ENCODE assay signal across 17 mouse cellular contexts in genomic region chr12:102947826-102948225, GRCm38 (mm10). TPM values are rescaled to one million over a fixed set of nuclear protein-coding genes. Genes with fewer than 3 reads are reported as not detected.
DNase-seq lines count a peak whose midpoint lies in the region; ATAC-seq and TF ChIP-seq lines count a peak whose summit lies in the region.
"Had no signal": no experiment of that assay in that cellular context is flagged by ENCODE, and none has a peak within 500 bp of the region (broad histone marks: within the 10 kb centered on the region; RNA-seq: fewer than 3 reads in every experiment).

No protein-coding gene starts in this region.

- no peak for TF ChIP-seq CTCF in lung, embryonic 14.5 days (IDR thresholded peaks at IDR 0.05; ENCODE audit: low read depth)

- peaks cover 13% of the 10 kb centered on the region for H3K27me3 ChIP-seq in lung, embryonic 14.5 days (ENCODE audit: insufficient read depth, low read length)
- H3K27me3 ChIP-seq in midbrain, embryonic 11.5 days (ENCODE audit: control insufficient read depth, insufficient read depth, low read length), result no peaks in the 10 kb centered on the region

- H3K4me2 ChIP-seq in lung, embryonic 14.5 days, result no peak overlapping the region
- H3K4me2 ChIP-seq in midbrain, embryonic 11.5 days, result no peak overlapping the region

- H3K36me3 ChIP-seq in lung, embryonic 14.5 days (ENCODE audit: insufficient read depth), result no peaks in the 10 kb centered on the region
- H3K36me3 ChIP-seq in midbrain, embryonic 11.5 days (ENCODE audit: control insufficient read depth, insufficient read depth, low read length), result no peaks in the 10 kb centered on the region
- H3K36me3 ChIP-seq: limb, embryonic 15.5 days had no signal

- H3K27ac ChIP-seq in lung, embryonic 14.5 days (ENCODE audit: low read depth), result no peak overlapping the region
- no peak overlapping the region for H3K27ac ChIP-seq in midbrain, embryonic 11.5 days (ENCODE audit: low read depth, low read length)
- H3K27ac ChIP-seq: limb, embryonic 15.5 days had no signal

- no peak overlapping the region for H3K4me3 ChIP-seq in lung, embryonic 14.5 days (ENCODE audit: low read depth, low read length)
- no peak overlapping the region for H3K4me3 ChIP-seq in midbrain, embryonic 11.5 days (ENCODE audit: low read depth, low read length)

- DNase-seq in cerebellum, adult 9-11 months, result peak; percentile 10
- no peak for DNase-seq in cerebellum, adult 11 months
- peak; percentile 41 for DNase-seq in lung, embryonic 14.5 days
- DNase-seq in lung, postnatal 10 days, result no peak
- DNase-seq in midbrain, embryonic 11.5 days (ENCODE audit: low spot score, missing footprints), result peak; percentile 54
- DNase-seq in retina, postnatal 1 day, result peak; percentile 19
- DNase-seq in thymus, adult 18-20 months, result no peak
- DNase-seq in adrenal gland, adult 2 months, result no peak
- DNase-seq: cerebellum, postnatal 25 days had no signal

- no peak overlapping the region for H3K9ac ChIP-seq in lung, embryonic 14.5 days
- no peak overlapping the region for H3K9ac ChIP-seq in midbrain, embryonic 11.5 days (ENCODE audit: low read length)
- H3K9ac ChIP-seq: limb, embryonic 15.5 days had no signal

- no peak for ATAC-seq in lung, embryonic 14.5 days (ENCODE audit: insufficient read depth)
- ATAC-seq in midbrain, embryonic 11.5 days (ENCODE audit: low FRiP score), result no peak
- ATAC-seq: activated CD4-positive, CD25-positive, alpha-beta regulatory T cell, adult 4 months; intestine, postnatal 0 days; lung, postnatal 0 days had no signal

- H3K4me1 ChIP-seq in lung, embryonic 14.5 days (ENCODE audit: insufficient read depth), result no peaks in the 10 kb centered on the region
- peaks cover 4% of the 10 kb centered on the region; the same call in 1 of the 2 replicates for H3K4me1 ChIP-seq in midbrain, embryonic 11.5 days (ENCODE audit: control insufficient read depth, insufficient read depth, low read length)

- H3K9me3 ChIP-seq in lung, embryonic 14.5 days (ENCODE audit: low read depth, low read length), result no peaks in the 10 kb centered on the region
- H3K9me3 ChIP-seq in midbrain, embryonic 11.5 days (ENCODE audit: control insufficient read depth, low read length), result no peaks in the 10 kb centered on the region
- H3K9me3 ChIP-seq: limb, embryonic 15.5 days had no signal

- WGBS in lung, embryonic 14.5 days, result 21% methylated on average over 10 of the region's 10 CpGs
- whole genome bisulfite sequencing in midbrain, embryonic 11.5 days, result 28% methylated on average over 10 of the region's 10 CpGs

RNA-seq across cellular contexts. Expression of gene Unc79, which starts 0.8 kb away (rescaled TPM):
- polyA plus RNA-seq in lung, embryonic 14.5 days (2014; fragmentation: Nextera tagmentation; extraction: Ambion mirVana), result 0.09 and 0.24 TPM in 2 replicates
- polyA plus RNA-seq in midbrain, embryonic 11.5 days (2014; fragmentation: Nextera tagmentation; extraction: Ambion mirVana), result 2.6 and 2.9 TPM in 2 replicates
- 1 to 10 TPM; 4.4 to 8.1 TPM for total RNA-seq in adrenal gland, adult 2 months (2021)
- 1.5 and 3.7 TPM in 2 replicates for polyA plus RNA-seq in adrenal gland, adult 2 months (2012; rRNA removed)
- total RNA-seq: monocyte, adult 5-6 weeks had no signal

RNA-seq across cellular contexts. Expression of gene Cox8c, which starts 48.7 kb away (rescaled TPM):
- not detected in 2 replicates for polyA plus RNA-seq in lung, embryonic 14.5 days (2014; fragmentation: Nextera tagmentation; extraction: Ambion mirVana)
- polyA plus RNA-seq in midbrain, embryonic 11.5 days (2014; fragmentation: Nextera tagmentation; extraction: Ambion mirVana), result not detected in 2 replicates
- total RNA-seq in adrenal gland, adult 2 months (2021), result not detected
- polyA plus RNA-seq in adrenal gland, adult 2 months (2012; rRNA removed), result not detected in 2 replicates
- total RNA-seq: gastrocnemius, postnatal 4 days; monocyte, adult 5-6 weeks had no signal
- polyA plus RNA-seq: activated CD4-positive, CD25-positive, alpha-beta regulatory T cell, adult 4 months; heart, embryonic 16.5 days; intestine, postnatal 0 days; limb, embryonic 15.5 days; lung, postnatal 0 days; spleen, adult 2 months had no signal

Comparison
In these comparisons a context has a peak if more than half of its experiments do, and no peak if none do; other contexts are left out.
1. DNase-seq: peak in cerebellum, adult 9-11 months (single experiment), lung, embryonic 14.5 days (single experiment), midbrain, embryonic 11.5 days (single experiment) and retina, postnatal 1 day (single experiment); none in cerebellum, adult 11 months (single experiment), lung, postnatal 10 days (single experiment), thymus, adult 18-20 months (0 of 2) and adrenal gland, adult 2 months (single experiment).